Mouse (Mus musculus) embryonic facial prominence, embryonic 15.5 days (tissue): ENCODE results near the gene Slc22a4. TPM values are rescaled to one million over a fixed set of nuclear protein-coding genes. Genes with fewer than 3 reads are reported as not detected.
"Not testable (repeated sequence)": the region's sequence is repeated elsewhere in the genome, so short reads cannot be mapped to it uniquely, and the experiment has no call there.

Experiments
- ATAC-seq: fragments of 200-750 bp; cut with Nextera tagmentation; 2 replicates; pipeline ENCODE4 v1.8.0; 2017; ENCODE audit warnings: low read depth, moderate TSS enrichment; ENCODE audit not compliant: insufficient number of reproducible peaks, low FRiP score, low TSS enrichment
- H3K27ac ChIP-seq: fragments of 300-500 bp; sonication (generic); replicated peaks from 2 replicates; pipeline ENCODE4 v1.5.1; 2015; ENCODE audit warnings: mild to moderate bottlenecking, inconsistent platforms
- H3K27me3 ChIP-seq: fragments of 300-500 bp; sonication (generic); 2 replicates; pipeline ENCODE4 v1.6.1; 2015; ENCODE audit warnings: inconsistent platforms
- H3K36me3 ChIP-seq: fragments of 300-500 bp; sonication (generic); 2 replicates; pipeline ENCODE4 v1.6.1; 2015; ENCODE audit warnings: mild to moderate bottlenecking, inconsistent platforms
- H3K4me1 ChIP-seq: fragments of 300-500 bp; sonication (generic); 2 replicates; pipeline ENCODE4 v1.6.1; 2015; ENCODE audit warnings: inconsistent platforms
- H3K4me2 ChIP-seq: fragments of 300-500 bp; sonication (generic); replicated peaks from 2 replicates; pipeline ENCODE4 v1.6.1; 2015; ENCODE audit warnings: mild to moderate bottlenecking, inconsistent platforms
- H3K4me3 ChIP-seq: fragments of 300-500 bp; sonication (generic); replicated peaks from 2 replicates; pipeline ENCODE4 v1.5.1; 2015; ENCODE audit warnings: mild to moderate bottlenecking, inconsistent platforms
- H3K9ac ChIP-seq: fragments of 300-500 bp; sonication (generic); 2 replicates; pipeline ENCODE4 v1.6.1; 2015; ENCODE audit warnings: inconsistent platforms
- H3K9me3 ChIP-seq: fragments of 300-500 bp; sonication (generic); replicated peaks from 2 replicates; pipeline ENCODE4 v1.6.1; 2016; ENCODE audit warnings: inconsistent platforms
- WGBS: fragments of 180-500 bp; shearing (Covaris S2); methylation state at CpG from one replicate; pipeline ENCODE4 v1.1.7; 2015; 5-methylcytosine and 5-hydroxymethylcytosine counted together
- polyA plus RNA-seq: library from polyadenylated mRNA; unstranded; fragments of >200 nt; fragmentation: Nextera tagmentation; extraction: Ambion mirVana; gene quantifications from 2 replicates; pipeline ENCODE4 v1.2.1, GENCODE M21; 2015

The Slc22a4 gene
- polyA plus RNA-seq, 1 experiment from 2014 or later, result 5.6 TPM

- no peak overlapping the region for H3K4me2 ChIP-seq
- H3K9me3 ChIP-seq, result no peaks in the 10 kb centered on the region
- no peaks in the 10 kb centered on the region for H3K27me3 ChIP-seq
- ATAC-seq, result no peak
- H3K27ac ChIP-seq, result no peak overlapping the region
- no peaks in the 10 kb centered on the region for H3K36me3 ChIP-seq
- peaks cover 30% of the 10 kb centered on the region for H3K4me1 ChIP-seq
- no peak overlapping the region for H3K4me3 ChIP-seq
- no peak overlapping the region for H3K9ac ChIP-seq
- 75% methylated on average over 9 of the region's 9 CpGs for WGBS
These were observed 23.7 kb downstream of the Slc22a4 start for GRCm38 (mm10) chr11:54004221-54004620.

GRCm38 (mm10) chr11:54002761-54003717 is 24.9 kb downstream of the Slc22a4 start:
- ATAC-seq, result peak; percentile 68
- H3K9me3 ChIP-seq, result not testable (repeated sequence)

GRCm38 (mm10) chr11:54002147-54002760 is 25.6 kb downstream of the Slc22a4 start:
- Histone ChIP-seq H3K4me2 (no peak overlapping the region), H3K4me3 (no peak overlapping the region), H3K27me3 (no peaks in the 10 kb centered on the region), H3K9me3 (no peaks in the 10 kb centered on the region), H3K4me1 (peaks cover 16% of the 10 kb centered on the region), H3K27ac (no peak overlapping the region), H3K36me3 (no peaks in the 10 kb centered on the region), H3K9ac (no peak overlapping the region)
- 4% methylated on average over 5 of the region's 5 CpGs for WGBS
- no peak for ATAC-seq

More at GRCm38 (mm10) chr11:54002761-54003717, 24.9 kb downstream of the Slc22a4 start:
- H3K36me3 ChIP-seq, H3K4me3 ChIP-seq, H3K9ac ChIP-seq, H3K27me3 ChIP-seq, H3K4me2 ChIP-seq, H3K27ac ChIP-seq: not testable (repeated sequence)
- 35% methylated on average over 12 of the region's 12 CpGs for WGBS
- peaks cover 24% of the 10 kb centered on the region for H3K4me1 ChIP-seq

GRCm38 (mm10) chr11:53997661-53998060 is 30.2 kb downstream of the Slc22a4 start:
- Histone ChIP-seq H3K9me3 (no peaks in the 10 kb centered on the region), H3K27ac (no peak overlapping the region), H3K4me3 (no peak overlapping the region), H3K27me3 (no peaks in the 10 kb centered on the region), H3K4me1 (peaks cover 6% of the 10 kb centered on the region; the same call in 1 of the 2 replicates), H3K9ac (no peak overlapping the region), H3K4me2 (no peak overlapping the region), H3K36me3 (no peaks in the 10 kb centered on the region)
- 64% methylated on average over 2 of the region's 2 CpGs for WGBS
- ATAC-seq, result no peak

- 62% methylated on average over 4 of the region's 4 CpGs for WGBS
- no peak for ATAC-seq
- no peaks in the 10 kb centered on the region for H3K27me3 ChIP-seq
- H3K4me2 ChIP-seq, result no peak overlapping the region
- H3K27ac ChIP-seq, result no peak overlapping the region
- no peak overlapping the region for H3K9ac ChIP-seq
- no peaks in the 10 kb centered on the region for H3K9me3 ChIP-seq
- no peaks in the 10 kb centered on the region for H3K4me1 ChIP-seq
- no peaks in the 10 kb centered on the region for H3K36me3 ChIP-seq
- H3K4me3 ChIP-seq, result no peak overlapping the region
These were observed 35.6 kb downstream of the Slc22a4 start for GRCm38 (mm10) chr11:53992264-53992663.

- Histone ChIP-seq H3K27me3 (no peaks in the 10 kb centered on the region), H3K4me1 (no peaks in the 10 kb centered on the region), H3K9me3 (no peaks in the 10 kb centered on the region), H3K36me3 (no peaks in the 10 kb centered on the region), H3K27ac (no peak overlapping the region), H3K4me3 (no peak overlapping the region), H3K4me2 (no peak overlapping the region), H3K9ac (no peak overlapping the region)
- no peak for ATAC-seq
- WGBS, result 48% methylated on average over 1 of the region's 1 CpGs
These were observed 38.7 kb downstream of the Slc22a4 start for GRCm38 (mm10) chr11:53989232-53989631.

DNA sequence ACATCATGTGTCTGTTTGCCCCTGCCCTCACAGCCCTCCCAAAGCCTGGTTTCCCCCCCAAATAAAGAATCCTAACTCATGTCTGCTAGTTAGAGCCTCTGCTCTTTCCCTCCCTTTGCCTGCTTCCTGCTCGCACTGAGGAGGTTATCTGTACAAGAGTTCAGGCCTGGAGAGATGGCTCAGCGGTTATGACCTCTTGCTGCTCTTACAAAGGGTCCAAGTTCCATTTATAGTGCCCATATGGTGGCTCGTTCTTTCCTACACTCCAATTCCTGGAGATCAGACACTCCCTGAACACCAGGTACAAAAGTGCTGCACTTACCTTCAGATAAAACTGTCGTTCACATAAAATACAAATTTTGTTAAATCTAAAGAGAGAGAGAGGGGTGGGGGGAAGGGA is 39.8 kb downstream of the Slc22a4 start:
- WGBS, result 71% methylated on average over 4 of the region's 4 CpGs
- no peak overlapping the region for H3K9ac ChIP-seq
- H3K27me3 ChIP-seq, result no peaks in the 10 kb centered on the region
- no peaks in the 10 kb centered on the region for H3K4me1 ChIP-seq
- no peaks in the 10 kb centered on the region for H3K9me3 ChIP-seq
- no peaks in the 10 kb centered on the region for H3K36me3 ChIP-seq
- no peak overlapping the region for H3K27ac ChIP-seq
- no peak for ATAC-seq
- H3K4me2 ChIP-seq, result no peak overlapping the region
- H3K4me3 ChIP-seq, result no peak overlapping the region

DNA sequence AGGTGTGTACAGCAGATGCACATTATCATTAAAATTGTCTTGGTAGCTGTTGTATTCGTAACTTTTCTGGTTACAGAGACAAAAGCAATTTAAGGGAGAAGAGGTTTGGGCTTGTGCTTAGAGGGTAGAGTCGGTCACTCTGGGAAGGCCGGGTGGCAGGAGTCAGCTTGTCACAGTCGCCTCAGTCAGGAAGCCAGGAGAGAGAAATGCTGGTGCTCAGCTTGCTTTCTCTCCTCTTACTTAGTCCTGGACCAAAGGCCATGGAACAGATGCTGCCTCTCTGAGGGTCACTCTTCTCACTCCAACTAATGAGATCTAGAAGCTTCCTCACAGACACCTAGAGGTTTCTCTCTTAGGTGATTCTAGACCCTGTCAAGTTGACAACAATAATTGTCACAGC is 46.5 kb downstream of the Slc22a4 start:
- H3K4me2 ChIP-seq, result no peak overlapping the region

GRCm38 (mm10) chr11:53979788-53980621 is 47.9 kb downstream of the Slc22a4 start, which contains the start of gene Slc22a21:
TSS of gene Slc22a21 (minus strand) at chr11:53980332.
- Histone ChIP-seq H3K4me3 (peak within 1 kb of the TSS; percentile 64), H3K4me1 (peaks cover 8% of the 10 kb centered on the region), H3K27ac (no peak within 1 kb of the TSS), H3K9me3 (no peaks in the 10 kb centered on the region), H3K9ac (peak within 1 kb of the TSS; percentile 54), H3K36me3 (no peaks in the 10 kb centered on the region), H3K4me2 (peak within 1 kb of the TSS; percentile 94), H3K27me3 (no peaks in the 10 kb centered on the region)
- under 1% methylated on average over 73 of the region's 73 CpGs for WGBS
- peak; percentile 93 for ATAC-seq

More for the DNA sequence above, 46.5 kb downstream of the Slc22a4 start:
- Histone ChIP-seq H3K9me3 (no peaks in the 10 kb centered on the region), H3K36me3 (no peaks in the 10 kb centered on the region), H3K9ac (no peak overlapping the region), H3K4me3 (no peak overlapping the region), H3K4me1 (peaks cover 8% of the 10 kb centered on the region), H3K27ac (no peak overlapping the region), H3K27me3 (no peaks in the 10 kb centered on the region)
- 90% methylated on average over 4 of the region's 4 CpGs for WGBS
- ATAC-seq, result no peak

- ATAC-seq, H3K36me3 ChIP-seq, H3K27me3 ChIP-seq, H3K9me3 ChIP-seq, H3K27ac ChIP-seq, H3K4me1 ChIP-seq: not testable (repeated sequence)
- Histone ChIP-seq H3K9ac (peak overlapping the region; percentile 54), H3K4me2 (peak overlapping the region; percentile 94), H3K4me3 (peak overlapping the region; percentile 64)
- under 1% methylated on average over 23 of the region's 23 CpGs for WGBS
These were observed 48.5 kb downstream of the Slc22a4 start for GRCm38 (mm10) chr11:53979456-53979787.

DNA sequence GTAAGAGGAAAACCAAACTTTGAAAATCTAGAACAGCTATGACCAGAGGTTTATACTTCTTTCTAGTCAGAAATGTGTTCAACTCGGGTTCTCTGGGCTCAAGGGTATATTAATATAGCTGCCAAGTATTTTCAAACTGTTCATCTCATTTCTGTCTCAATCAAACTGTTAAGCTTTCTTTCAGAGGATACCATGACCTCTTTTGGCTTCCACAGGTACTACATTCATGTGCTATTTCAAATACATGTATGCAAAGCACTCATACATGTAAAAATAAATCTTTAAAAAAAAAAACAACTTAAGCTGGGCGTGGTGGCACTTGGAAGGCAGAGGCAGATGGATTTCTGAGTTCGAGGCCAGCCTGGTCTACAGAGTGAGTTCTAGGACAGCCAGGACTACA is 50.2 kb downstream of the Slc22a4 start:
- Histone ChIP-seq H3K4me3 (no peak overlapping the region), H3K4me2 (no peak overlapping the region), H3K9ac (no peak overlapping the region), H3K9me3 (no peaks in the 10 kb centered on the region), H3K27me3 (no peaks in the 10 kb centered on the region), H3K4me1 (peaks cover 8% of the 10 kb centered on the region), H3K36me3 (no peaks in the 10 kb centered on the region), H3K27ac (no peak overlapping the region)
- WGBS, result 74% methylated on average over 3 of the region's 3 CpGs
- no peak for ATAC-seq
